Mouse (Mus musculus) limb, embryonic 14.5 days (tissue): ENCODE results near the gene Kcnb1. TPM values are rescaled to one million over a fixed set of nuclear protein-coding genes. Genes with fewer than 3 reads are reported as not detected.
A peak's percentile ranks its signal among the peaks of the same experiment; 100 is the strongest.

ENCODE experiments used
- ATAC-seq: fragments of 200-750 bp; cut with Nextera tagmentation; 2 replicates; pipeline ENCODE4 v1.8.0; 2017; ENCODE audit warnings: low read depth, moderate number of reproducible peaks, moderate TSS enrichment; ENCODE audit not compliant: low FRiP score
- DNase-seq: peaks from one replicate; pipeline ENCODE4 v3.0.0-alpha.2; 2015; ENCODE audit warnings: low spot score
- H3K27ac ChIP-seq: fragments of 300-500 bp; sonication (generic); replicated peaks from 2 replicates; pipeline ENCODE4 v1.5.1; 2014; ENCODE audit warnings: low read depth, mild to moderate bottlenecking, low read length, moderate library complexity, mixed read lengths
- H3K27me3 ChIP-seq: fragments of 300-500 bp; sonication (generic); 2 replicates; pipeline ENCODE4 v1.6.1; 2014; ENCODE audit warnings: low read length, mixed read lengths; ENCODE audit not compliant: control insufficient read depth, insufficient read depth
- H3K36me3 ChIP-seq: fragments of 300-500 bp; sonication (generic); 2 replicates; pipeline ENCODE4 v1.6.1; 2014; ENCODE audit warnings: mild to moderate bottlenecking, low read length, moderate library complexity, mixed read lengths; ENCODE audit not compliant: control insufficient read depth, insufficient read depth
- H3K4me1 ChIP-seq: fragments of 300-500 bp; sonication (generic); 2 replicates; pipeline ENCODE4 v1.6.1; 2014; ENCODE audit warnings: antibody characterized with exemption, low read length, mixed read lengths; ENCODE audit not compliant: control insufficient read depth, insufficient read depth
- H3K4me2 ChIP-seq: fragments of 300-500 bp; sonication (generic); replicated peaks from 2 replicates; pipeline ENCODE4 v1.6.1; 2014; ENCODE audit warnings: low read depth, mild to moderate bottlenecking, low read length, moderate library complexity; ENCODE audit not compliant: severe bottlenecking
- H3K4me3 ChIP-seq: fragments of 300-500 bp; sonication (generic); replicated peaks from 2 replicates; pipeline ENCODE4 v1.5.1; 2014; ENCODE audit warnings: low read length
- H3K9ac ChIP-seq: fragments of 300-500 bp; sonication (generic); 2 replicates; pipeline ENCODE4 v1.6.1; 2014; ENCODE audit warnings: mild to moderate bottlenecking, low read depth, low read length, moderate library complexity; ENCODE audit not compliant: severe bottlenecking
- H3K9me3 ChIP-seq: fragments of 300-500 bp; sonication (generic); 2 replicates; pipeline ENCODE4 v1.6.1; 2016; ENCODE audit warnings: low read length; ENCODE audit not compliant: control insufficient read depth
- POLR2A ChIP-seq: fragments of 200-500 bp; IDR thresholded peaks from 2 replicates; pipeline ENCODE4 v1.8.0; 2012; ENCODE audit warnings: inconsistent platforms, mild to moderate bottlenecking, moderate library complexity, borderline replicate concordance; ENCODE audit not compliant: insufficient read depth, insufficient read length; ENCODE audit errors: extremely low read depth
- WGBS: fragments of 180-500 bp; shearing (Covaris S2); extraction: QIAGEN DNeasy Blood & Tissue Kit; methylation state at CpG from one replicate; pipeline ENCODE4 v1.1.7; 2014; 5-methylcytosine and 5-hydroxymethylcytosine counted together
- polyA plus RNA-seq, 2 experiments: library from polyadenylated mRNA; depleted of rRNA in 1 of 2; stranded (reverse) in 1 of 2; unstranded in 1 of 2; fragments of >200 nt; fragmentation: Nextera tagmentation in 1 of 2; extraction: Ambion mirVana in 1 of 2; gene quantifications; 2 replicates each; pipeline versions ENCODE4 v1.2.1 to v1.2.3; 2012 to 2014

Gene Kcnb1
- polyA plus RNA-seq, 2 experiments = 1.3 to 3.3 TPM

DNA sequence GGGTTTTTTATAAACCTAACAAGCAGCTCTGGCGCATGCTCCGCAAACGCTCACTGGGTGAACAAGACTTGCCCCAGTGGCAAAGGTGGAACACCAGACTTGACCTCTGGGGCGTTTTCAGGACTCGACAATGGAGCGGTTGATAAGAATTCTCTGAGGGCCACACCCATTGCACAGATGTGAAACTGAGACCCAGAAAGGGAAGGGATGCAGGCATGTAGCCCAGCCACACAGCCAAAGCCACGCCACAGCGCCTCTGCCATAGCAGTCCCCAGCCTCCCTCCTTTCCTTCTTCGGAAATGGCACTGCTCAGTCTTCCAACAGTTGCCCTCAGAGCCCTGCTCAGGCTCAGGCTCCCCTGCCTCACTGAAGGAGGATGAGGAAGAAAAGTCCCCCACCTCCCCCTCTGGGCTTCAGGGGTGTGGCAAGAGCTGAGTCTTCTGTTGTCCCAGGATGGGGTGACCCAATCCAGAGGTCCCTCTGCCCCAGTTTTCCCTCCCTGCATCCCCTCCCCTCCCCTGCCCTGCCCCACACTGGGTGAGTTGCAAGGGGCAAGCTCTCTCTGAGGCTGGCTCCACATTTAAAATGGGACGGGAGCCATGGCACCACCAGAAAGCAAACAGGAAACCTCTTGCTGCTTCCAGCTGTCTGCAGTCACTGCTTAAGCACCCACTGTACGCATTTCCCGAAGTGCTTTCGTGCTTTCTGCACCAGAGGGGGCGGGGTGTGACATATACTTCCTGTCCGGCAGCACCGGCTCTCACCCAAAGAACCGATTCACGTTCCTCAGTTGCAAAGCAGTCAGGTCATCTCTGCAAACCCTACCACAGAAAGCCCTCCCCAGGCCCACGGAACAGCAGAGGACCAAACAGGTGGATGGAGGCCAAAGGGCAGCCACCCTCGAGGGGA is 61.0 kb downstream of the Kcnb1 start:
- DNase-seq (no peak), ATAC-seq (no peak)
- 36% methylated on average over 20 of the region's 20 CpGs for WGBS
- Histone ChIP-seq H3K9ac (no peak overlapping the region), H3K36me3 (no peaks in the 10 kb centered on the region), H3K4me3 (no peak overlapping the region; the same call in 1 of the 2 replicates), H3K9me3 (no peaks in the 10 kb centered on the region), H3K27ac (no peak overlapping the region; the same call in 1 of the 2 replicates), H3K4me1 (peaks cover 21% of the 10 kb centered on the region), H3K27me3 (no peaks in the 10 kb centered on the region), H3K4me2 (peak overlapping the region; percentile 37)
- no peak for TF ChIP-seq POLR2A

DNA sequence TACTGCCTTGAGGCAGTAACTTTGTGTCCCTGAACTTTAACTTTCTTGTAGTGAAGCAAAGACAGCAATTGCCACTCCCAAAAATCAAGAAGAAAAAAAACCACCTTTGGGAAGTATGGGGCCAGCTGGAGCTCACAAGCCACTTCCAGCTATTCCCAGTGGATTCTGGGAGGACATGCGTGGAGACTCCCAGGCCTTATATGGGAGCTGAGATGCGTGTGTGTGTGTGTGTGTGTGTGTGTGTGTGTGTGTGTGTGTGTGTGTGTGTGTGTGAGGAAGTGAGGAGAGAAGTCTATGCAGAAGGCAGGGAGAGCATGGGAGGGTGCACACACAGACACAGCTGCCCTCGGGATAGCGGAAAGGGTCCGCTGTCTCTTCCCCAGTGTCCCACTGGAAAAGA is 62.6 kb downstream of the Kcnb1 start:
- 81% methylated on average over 5 of the region's 5 CpGs for WGBS
- Histone ChIP-seq H3K4me2 (no peak overlapping the region), H3K9ac (no peak overlapping the region), H3K9me3 (no peaks in the 10 kb centered on the region), H3K27ac (no peak overlapping the region), H3K27me3 (no peaks in the 10 kb centered on the region), H3K4me3 (no peak overlapping the region), H3K36me3 (no peaks in the 10 kb centered on the region), H3K4me1 (peaks cover 31% of the 10 kb centered on the region)
- no peak for ATAC-seq
- no peak for DNase-seq
- no peak for TF ChIP-seq POLR2A

GRCm38 (mm10) chr2:167125781-167126180 is 64.2 kb downstream of the Kcnb1 start:
- TF ChIP-seq POLR2A = no peak
- WGBS = 69% methylated on average over 4 of the region's 4 CpGs
- no peak for DNase-seq

DNA sequence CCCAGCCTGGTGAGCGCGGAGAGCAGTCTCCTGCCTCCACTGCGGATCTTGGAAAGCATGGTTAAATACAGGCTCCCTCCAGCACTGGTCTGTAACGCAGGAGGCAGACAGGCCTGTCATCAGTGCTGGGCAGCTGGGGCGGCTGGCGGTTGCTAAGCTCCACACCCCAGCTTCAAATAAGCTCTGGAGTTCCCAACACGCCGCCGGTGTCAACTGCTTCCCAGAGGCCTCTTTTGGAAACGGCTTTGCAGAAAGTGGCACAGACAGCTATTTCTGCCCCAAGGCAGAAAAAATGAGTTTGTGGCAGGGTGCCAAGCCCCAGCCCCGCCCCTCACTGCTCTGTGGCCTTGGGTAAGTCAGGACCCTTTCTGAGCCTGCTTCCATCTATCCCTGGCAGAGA is 66.0 kb downstream of the Kcnb1 start:
- Histone ChIP-seq H3K4me1 (peaks cover 18% of the 10 kb centered on the region), H3K9ac (peak overlapping the region; percentile 21; the same call in 1 of the 2 replicates), H3K36me3 (no peaks in the 10 kb centered on the region), H3K4me2 (no peak overlapping the region), H3K27me3 (no peaks in the 10 kb centered on the region), H3K9me3 (no peaks in the 10 kb centered on the region), H3K4me3 (no peak overlapping the region), H3K27ac (peak overlapping the region; percentile 33; the same call in 1 of the 2 replicates)
- 25% methylated on average over 11 of the region's 11 CpGs for WGBS
- DNase-seq = peak; percentile 66
- no peak for TF ChIP-seq POLR2A
- ATAC-seq = peak; percentile 69

More at GRCm38 (mm10) chr2:167125781-167126180, 64.2 kb downstream of the Kcnb1 start:
- Histone ChIP-seq H3K9ac (no peak overlapping the region), H3K4me3 (no peak overlapping the region), H3K9me3 (no peaks in the 10 kb centered on the region), H3K4me2 (no peak overlapping the region), H3K36me3 (no peaks in the 10 kb centered on the region), H3K27ac (no peak overlapping the region), H3K4me1 (peaks cover 31% of the 10 kb centered on the region), H3K27me3 (no peaks in the 10 kb centered on the region)
- no peak for ATAC-seq

DNA sequence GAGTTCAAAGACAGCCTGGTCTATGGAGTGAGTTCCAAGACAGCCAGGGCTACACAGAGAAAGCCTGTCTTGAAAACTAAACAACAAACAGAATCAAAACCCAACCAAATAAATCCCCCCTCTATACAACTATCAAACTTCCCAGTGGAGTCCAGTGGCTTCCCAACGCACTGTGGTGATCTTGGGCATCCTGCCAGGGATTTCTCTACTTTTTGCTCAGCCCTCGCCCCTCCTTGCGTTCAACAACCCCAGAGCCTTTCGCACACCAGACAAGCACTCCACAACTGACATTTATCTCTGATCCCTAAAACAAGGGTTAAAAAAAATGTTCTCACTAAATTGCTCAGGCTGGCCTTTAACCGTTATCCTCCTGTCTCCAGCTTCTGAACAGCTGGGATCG is 67.2 kb downstream of the Kcnb1 start:
- no peaks in the 10 kb centered on the region for H3K36me3 ChIP-seq
- H3K9ac ChIP-seq = no peak overlapping the region
- peaks cover 15% of the 10 kb centered on the region for H3K4me1 ChIP-seq
- no peak overlapping the region for H3K4me2 ChIP-seq
- H3K9me3 ChIP-seq = no peaks in the 10 kb centered on the region
- H3K27me3 ChIP-seq = no peaks in the 10 kb centered on the region
- ATAC-seq = no peak
- 80% methylated on average over 6 of the region's 6 CpGs for WGBS
- no peak for DNase-seq
- no peak overlapping the region for H3K4me3 ChIP-seq
- no peak overlapping the region for H3K27ac ChIP-seq
- TF ChIP-seq POLR2A = no peak
